In genomic region chr8:125504605-125505257, GRCm38 (mm10) we compare ENCODE assay signal across 8 mouse cellular contexts.
DNase-seq lines count a peak whose midpoint lies in the region; ATAC-seq and TF ChIP-seq lines count a peak whose summit lies in the region.

No protein-coding gene starts in this region.

- ATAC-seq in neural tube, embryonic 13.5 days (ENCODE audit: low read depth): peak; percentile 65; the same call in 1 of the 2 replicates
- ATAC-seq in intestine, embryonic 16.5 days: peak; percentile 56; the same call in 1 of the 2 replicates
- ATAC-seq in neural tube, embryonic 14.5 days (ENCODE audit: low read depth): 0 out of 2 replicates have a peak, but pooled peaks have one; percentile 32

- peaks cover 62% of the 10 kb centered on the region for H3K4me1 ChIP-seq in neural tube, embryonic 13.5 days (replicated peaks)
- H3K4me1 ChIP-seq in intestine, embryonic 16.5 days (ENCODE audit: control insufficient read depth, insufficient read depth, low read length): peaks cover 6% of the 10 kb centered on the region
- H3K4me1 ChIP-seq in neural tube, embryonic 14.5 days (ENCODE audit: control insufficient read depth, insufficient read depth, low read length): peaks cover 19% of the 10 kb centered on the region

- H3K9me3 ChIP-seq in neural tube, embryonic 13.5 days: no peaks in the 10 kb centered on the region
- H3K9me3 ChIP-seq in intestine, embryonic 16.5 days (ENCODE audit: control insufficient read depth, low read length): no peaks in the 10 kb centered on the region
- no peaks in the 10 kb centered on the region for H3K9me3 ChIP-seq in neural tube, embryonic 14.5 days (ENCODE audit: control insufficient read depth, low read length)

- intact Hi-C loops in gastrocnemius, adult 2 months (cut with DNase I): no loop called here
- intact Hi-C loops in left cerebral cortex, adult 2 months (cut with DNase I): loop anchor here (5.0 kb wide), 1 partner anchor 53 kb away; no protein-coding TSS in a partner anchor

- no peak overlapping the region for H3K27ac ChIP-seq in gastrocnemius, adult 2 months
- 0 out of 2 replicates have a peak overlapping the region, but pooled peaks have one; percentile 46 for H3K27ac ChIP-seq in neural tube, embryonic 13.5 days (replicated peaks)
- no peak overlapping the region for H3K27ac ChIP-seq in intestine, embryonic 16.5 days (ENCODE audit: low read length)
- H3K27ac ChIP-seq in neural tube, embryonic 14.5 days (ENCODE audit: low read depth, low read length): no peak overlapping the region
- no peak overlapping the region for H3K27ac ChIP-seq in left cerebral cortex, adult 2 months

- peak; percentile 31 for DNase-seq in gastrocnemius, postnatal 10 days
- DNase-seq in gastrocnemius, adult 2 months: no peak
- DNase-seq in neural tube, embryonic 10.5 days (ENCODE audit: extremely low spot score, low spot score): no peak
- no peak for DNase-seq in ovary, postnatal 10 days (ENCODE audit: low spot score)
- no peak for DNase-seq in left cerebral cortex, adult 2 months (ENCODE audit: extremely low spot score in 1 of 2, low spot score in 2 of 2)

- no peak overlapping the region; the same call in 1 of the 2 replicates for H3K9ac ChIP-seq in neural tube, embryonic 13.5 days
- H3K9ac ChIP-seq in intestine, embryonic 16.5 days (ENCODE audit: low read depth, low read length): no peak overlapping the region
- H3K9ac ChIP-seq in neural tube, embryonic 14.5 days (replicated peaks; ENCODE audit: low read depth, low read length): no peak overlapping the region

- WGBS in neural tube, embryonic 13.5 days: 34% methylated on average over 6 of the region's 6 CpGs
- 37% methylated on average over 6 of the region's 6 CpGs for WGBS in intestine, embryonic 16.5 days
- WGBS in neural tube, embryonic 14.5 days: 29% methylated on average over 6 of the region's 6 CpGs

- no peak for TF ChIP-seq CTCF in gastrocnemius, adult 2 months (IDR thresholded peaks at IDR 0.05)
- no peak for TF ChIP-seq CTCF in left cerebral cortex, adult 2 months (IDR thresholded peaks at IDR 0.05)

- H3K36me3 ChIP-seq in neural tube, embryonic 13.5 days: no peaks in the 10 kb centered on the region
- H3K36me3 ChIP-seq in intestine, embryonic 16.5 days (ENCODE audit: control insufficient read depth, insufficient read depth, low read length): no peaks in the 10 kb centered on the region
- H3K36me3 ChIP-seq in neural tube, embryonic 14.5 days (ENCODE audit: control insufficient read depth, insufficient read depth, low read length): no peaks in the 10 kb centered on the region

- peaks cover 4% of the 10 kb centered on the region; the same call in 1 of the 2 replicates for H3K27me3 ChIP-seq in neural tube, embryonic 13.5 days
- no peaks in the 10 kb centered on the region for H3K27me3 ChIP-seq in intestine, embryonic 16.5 days (replicated peaks; ENCODE audit: control insufficient read depth, insufficient read depth, low read length)
- H3K27me3 ChIP-seq in neural tube, embryonic 14.5 days (ENCODE audit: control insufficient read depth, insufficient read depth, low read length): no peaks in the 10 kb centered on the region

- H3K4me2 ChIP-seq in neural tube, embryonic 13.5 days: no peak overlapping the region
- H3K4me2 ChIP-seq in intestine, embryonic 16.5 days (ENCODE audit: low read depth, low read length): no peak overlapping the region
- no peak overlapping the region for H3K4me2 ChIP-seq in neural tube, embryonic 14.5 days (ENCODE audit: low read depth, low read length)

- no peak overlapping the region for H3K4me3 ChIP-seq in gastrocnemius, adult 2 months
- no peak overlapping the region for H3K4me3 ChIP-seq in neural tube, embryonic 13.5 days
- no peak overlapping the region for H3K4me3 ChIP-seq in intestine, embryonic 16.5 days (ENCODE audit: low read length)
- H3K4me3 ChIP-seq in neural tube, embryonic 14.5 days (ENCODE audit: low read depth, low read length): no peak overlapping the region
- no peak overlapping the region for H3K4me3 ChIP-seq in left cerebral cortex, adult 2 months
